Mouse (Mus musculus) olfactory bulb, adult 2 months (tissue): ENCODE data around the gene Rbl1.

ENCODE experiments used
- CTCF ChIP-seq: fragments of 200-500 bp; IDR thresholded peaks from 2 replicates; pipeline ENCODE4 v1.5.1; 2012; ENCODE audit warnings: low read depth, mild to moderate bottlenecking, low read length, moderate library complexity; ENCODE audit not compliant: insufficient read depth
- POLR2A ChIP-seq: fragments of 200-500 bp; IDR thresholded peaks from 2 replicates; pipeline ENCODE4 v1.6.1; 2012; ENCODE audit warnings: mild to moderate bottlenecking, low read depth, low read length, moderate library complexity; ENCODE audit not compliant: insufficient read depth

- TF ChIP-seq POLR2A, result no peak
- no peak for TF ChIP-seq CTCF
Observed at GRCm38 (mm10) chr2:157147397-157148020, 56.8 kb downstream of the Rbl1 start.
